Mouse (Mus musculus) skeletal muscle tissue, postnatal 0 days (tissue): ENCODE results near the gene Cbarp. TPM values are rescaled to one million over a fixed set of nuclear protein-coding genes. Genes with fewer than 3 reads are reported as not detected.

Experiments used
- polyA plus RNA-seq: library from polyadenylated mRNA; unstranded; fragments of >200 nt; fragmentation: Nextera tagmentation; extraction: Ambion mirVana; gene quantifications from 2 replicates; pipeline ENCODE4 v1.2.1, GENCODE M21; 2015

Cbarp gene
- 0.37 and 0.73 TPM in 2 replicates for polyA plus RNA-seq

GRCm38 (mm10) chr10:80140666-80141035 is at the start of gene Cbarp:
TSS of gene Cbarp (minus strand) at chr10:80140835.

GRCm38 (mm10) chr10:80179068-80180051 is 38.7 kb upstream of the Cbarp start, which contains the start of gene Efna2:
TSS of gene Efna2 (plus strand) at chr10:80179482.

DNA sequence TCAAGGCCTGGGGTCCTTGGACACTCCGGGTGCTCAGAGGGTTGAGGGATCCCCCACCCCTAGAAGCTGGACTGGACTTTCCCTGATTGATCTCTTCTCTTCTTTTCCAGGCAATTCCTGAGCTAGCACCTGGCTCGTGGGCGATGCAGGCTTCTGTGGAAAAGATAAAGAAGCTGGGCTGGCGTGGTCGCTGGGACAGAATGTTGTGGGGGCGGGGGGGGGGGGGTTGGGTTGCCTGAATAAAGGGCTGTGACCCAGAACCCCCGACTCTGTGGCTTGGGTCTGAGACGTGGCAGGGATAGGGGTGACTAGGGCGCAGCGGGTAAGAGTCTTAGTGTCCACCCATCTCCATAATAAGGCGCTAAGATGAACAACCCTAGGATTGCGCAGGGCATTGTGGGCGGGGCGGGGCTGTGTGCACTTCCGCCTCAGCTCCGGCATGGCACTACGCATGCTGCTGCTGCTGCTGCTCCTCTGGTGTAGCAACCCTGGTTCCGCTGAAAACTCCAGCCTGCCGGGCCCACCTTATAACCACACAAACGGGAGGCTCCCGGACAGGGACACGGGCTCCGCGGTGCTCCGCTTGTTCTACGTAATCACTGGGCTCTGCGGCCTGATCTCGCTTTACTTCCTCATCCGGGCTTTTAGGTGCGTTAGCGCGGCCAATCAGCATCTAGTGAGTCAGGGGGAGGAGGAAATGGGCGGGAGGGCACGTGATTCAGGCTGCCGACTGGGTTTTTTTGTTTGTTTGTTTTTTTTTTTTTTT is 32.1 kb upstream of the Cbarp start, which contains the start of gene 1600002K03Rik:
Gene 1600002K03Rik (plus strand): TSS at position 418 of the 766 bp plus-strand sequence.

DNA sequence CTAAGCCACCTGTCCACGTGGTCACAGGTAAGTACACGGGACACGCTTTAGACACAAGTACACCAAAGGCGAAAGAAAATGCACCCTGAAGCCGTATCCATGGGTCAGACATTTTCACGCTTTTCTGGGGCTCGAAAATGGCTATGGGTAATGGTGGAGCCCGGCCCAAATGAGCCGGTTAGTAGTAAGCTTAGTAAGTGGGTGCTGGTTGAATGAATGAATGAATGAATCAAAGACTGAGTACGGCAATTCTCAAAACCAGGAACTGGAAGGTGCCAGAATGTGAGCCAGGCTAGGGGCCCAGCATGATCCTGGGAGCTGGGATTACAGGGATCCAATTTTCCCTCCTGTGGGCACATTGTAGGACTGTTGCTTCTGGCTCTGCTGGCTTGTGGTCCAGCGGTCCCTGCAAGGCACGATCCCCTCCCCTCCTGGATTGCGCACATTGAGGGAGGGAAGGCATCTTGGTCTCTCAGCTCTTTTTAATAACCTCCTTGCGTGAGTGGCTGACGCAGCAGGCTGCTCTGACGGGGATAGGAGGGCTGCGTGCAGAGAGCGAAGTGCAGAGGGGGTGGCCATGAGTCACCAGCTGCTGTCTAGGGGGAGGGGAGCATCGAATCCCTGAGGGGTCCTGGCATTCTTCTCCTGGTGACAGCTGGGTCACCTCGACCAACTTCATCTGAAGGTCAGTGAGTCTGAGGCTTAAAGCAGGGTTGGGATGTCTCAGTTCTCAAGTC is 24.9 kb upstream of the Cbarp start, which contains the start of gene Cirbp:
Gene Cirbp (plus strand): TSS at position 594 of the 737 bp plus-strand sequence.

DNA sequence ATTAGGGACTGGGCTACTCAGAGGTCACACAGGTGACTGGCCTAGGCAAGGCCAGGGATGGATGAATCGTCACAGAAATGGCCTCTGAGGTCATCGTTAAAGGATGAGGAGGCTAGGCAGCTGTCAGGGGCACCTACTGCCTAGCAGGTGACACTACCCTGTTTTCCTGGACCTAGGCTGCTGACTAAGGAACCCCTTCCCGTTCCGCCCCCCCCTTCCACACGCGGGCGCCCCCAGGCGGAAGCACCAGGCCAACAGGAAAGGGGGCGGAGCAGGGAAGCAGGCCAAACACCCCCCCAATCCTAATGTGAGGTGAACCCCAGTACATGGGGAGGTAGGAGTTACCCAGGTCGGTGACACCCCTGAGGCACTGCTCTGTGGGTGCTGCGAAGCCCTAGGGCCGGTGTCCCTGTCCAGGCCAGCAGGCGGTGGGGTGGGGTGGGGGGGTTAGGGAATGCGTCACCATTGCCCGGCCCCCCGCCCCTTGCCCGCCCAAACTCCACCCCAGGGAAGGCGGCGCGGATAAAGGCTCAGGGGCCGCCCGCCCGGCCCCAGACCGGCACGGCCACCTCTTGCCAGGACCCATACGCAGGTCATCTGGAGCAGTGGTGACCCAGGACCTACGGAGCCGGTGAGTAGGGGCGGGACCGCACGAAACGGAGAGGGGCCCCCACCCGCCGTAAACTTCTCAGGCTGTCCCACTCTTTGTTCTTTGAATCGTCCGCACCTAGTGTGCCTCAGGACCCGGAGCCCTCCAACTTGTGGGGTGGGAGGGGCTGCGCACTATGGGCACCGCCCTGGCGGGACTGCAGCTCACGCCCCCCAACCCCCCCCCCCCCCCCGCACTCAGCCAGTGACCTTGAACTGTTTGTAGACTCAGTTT is 7.3 kb upstream of the Cbarp start, which contains the start of gene Midn:
Gene Midn (plus strand): TSS at position 554 of the 883 bp plus-strand sequence.

GRCm38 (mm10) chr10:80138553-80139438 is 1.8 kb downstream of the Cbarp start, which contains the start of gene Atp5d:
TSS of gene Atp5d (plus strand) at chr10:80138632.

GRCm38 (mm10) chr10:80115290-80115943 is 25.2 kb downstream of the Cbarp start, which contains the start of gene Stk11:
TSS of gene Stk11 (plus strand) at chr10:80115803.

DNA sequence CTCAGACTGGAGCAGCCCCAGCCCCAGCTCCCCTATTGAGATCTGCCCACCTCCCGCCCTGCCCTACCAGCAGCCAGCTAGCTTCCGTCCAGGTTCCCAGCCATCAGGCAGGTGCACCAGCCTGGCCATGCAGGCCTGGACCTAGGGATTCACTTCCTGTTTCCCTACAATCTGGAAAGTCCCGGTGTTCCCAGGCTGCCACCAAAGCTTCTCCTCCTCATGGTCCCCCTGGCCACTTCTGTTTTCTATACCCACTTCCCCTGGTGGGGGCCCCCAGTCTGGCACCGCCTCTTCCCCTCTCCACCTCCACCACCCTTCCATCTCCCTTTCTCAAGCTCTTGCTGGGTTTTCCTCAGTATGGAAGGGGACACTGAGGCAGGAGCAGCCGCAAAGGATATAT is 35.2 kb downstream of the Cbarp start, which contains the start of gene Sbno2:
Gene Sbno2 (minus strand): TSS at position 112 of the 400 bp plus-strand sequence.

Other genes with a start within 250 kb of the Cbarp start
- gene Cfd, start 250.0 kb downstream of the Cbarp start, polyA plus RNA-seq: 53.1 and 1,890 TPM in 2 replicates
- 22.4 and 23.7 TPM in 2 replicates for gene Med16, start 231.9 kb downstream of the Cbarp start, polyA plus RNA-seq
- 15.9 TPM in 1 of 2 replicates, not detected in the other for gene Gm26602, start 230.0 kb downstream of the Cbarp start, polyA plus RNA-seq
- 0.36 and 0.54 TPM in 2 replicates for gene Kiss1r, start 223.9 kb downstream of the Cbarp start, polyA plus RNA-seq
- 89.9 and 90.5 TPM in 2 replicates for gene R3hdm4, start 219.6 kb downstream of the Cbarp start, polyA plus RNA-seq
- 0.69 and 2.1 TPM in 2 replicates for gene Arid3a, start 213.8 kb downstream of the Cbarp start, polyA plus RNA-seq
- 55.1 and 61.1 TPM in 2 replicates for gene Wdr18, start 180.7 kb downstream of the Cbarp start, polyA plus RNA-seq
- 0.32 and 0.43 TPM in 2 replicates for gene Grin3b, start 170.1 kb downstream of the Cbarp start, polyA plus RNA-seq
- gene Tmem259, start 156.5 kb downstream of the Cbarp start, polyA plus RNA-seq: 23.1 and 23.6 TPM in 2 replicates
- 44.5 and 55.3 TPM in 2 replicates for gene Cnn2, start 152.3 kb downstream of the Cbarp start, polyA plus RNA-seq
- gene Abca7, start 144.3 kb downstream of the Cbarp start, polyA plus RNA-seq: 1.5 TPM in 2 replicates
- gene Arhgap45, start 124.2 kb downstream of the Cbarp start, polyA plus RNA-seq: 2.7 and 4.2 TPM in 2 replicates
- 132 and 134 TPM in 2 replicates for gene Polr2e, start 101.0 kb downstream of the Cbarp start, polyA plus RNA-seq
- 705 and 782 TPM in 2 replicates for gene Gpx4, start 93.7 kb downstream of the Cbarp start, polyA plus RNA-seq
- 4.7 and 5.6 TPM in 2 replicates for gene Sbno2, start 35.3 kb downstream of the Cbarp start, polyA plus RNA-seq
- gene Stk11, start 25.0 kb downstream of the Cbarp start, polyA plus RNA-seq: 13.9 and 16.6 TPM in 2 replicates
- 1,084 and 1,218 TPM in 2 replicates for gene Atp5d, start 2.2 kb downstream of the Cbarp start, polyA plus RNA-seq
- gene Midn, start 7.4 kb upstream of the Cbarp start, polyA plus RNA-seq: 6.1 and 8.5 TPM in 2 replicates
- 202 and 207 TPM in 2 replicates for gene Cirbp, start 25.1 kb upstream of the Cbarp start, polyA plus RNA-seq
- gene 1600002K03Rik, start 32.1 kb upstream of the Cbarp start, polyA plus RNA-seq: 4.9 and 6.3 TPM in 2 replicates
- gene Efna2, start 38.6 kb upstream of the Cbarp start, polyA plus RNA-seq: 3.7 and 4.3 TPM in 2 replicates
- 44.5 and 52.6 TPM in 2 replicates for gene Mum1, start 85.6 kb upstream of the Cbarp start, polyA plus RNA-seq
- gene Ndufs7, start 108.3 kb upstream of the Cbarp start, polyA plus RNA-seq: 696 and 892 TPM in 2 replicates
- 487 and 520 TPM in 2 replicates for gene Gamt, start 120.2 kb upstream of the Cbarp start, polyA plus RNA-seq
- 25.6 and 28.9 TPM in 2 replicates for gene Dazap1, start 120.7 kb upstream of the Cbarp start, polyA plus RNA-seq
- gene Rps15, start 151.6 kb upstream of the Cbarp start, polyA plus RNA-seq: 529 and 552 TPM in 2 replicates
- gene Apc2, start 155.1 kb upstream of the Cbarp start, polyA plus RNA-seq: 0.19 and 0.21 TPM in 2 replicates
- 23.0 and 30.4 TPM in 2 replicates for gene 2310011J03Rik, start 179.7 kb upstream of the Cbarp start, polyA plus RNA-seq
- gene Pcsk4, start 188.7 kb upstream of the Cbarp start, polyA plus RNA-seq: 2.4 and 4.2 TPM in 2 replicates
- 3.6 and 16.4 TPM in 2 replicates for gene Reep6, start 189.1 kb upstream of the Cbarp start, polyA plus RNA-seq
- 12.6 and 13.8 TPM in 2 replicates for gene Adamtsl5, start 207.6 kb upstream of the Cbarp start, polyA plus RNA-seq
- gene Plk5, start 215.6 kb upstream of the Cbarp start, polyA plus RNA-seq: 0.14 and 0.23 TPM in 2 replicates
- 2.8 and 3.6 TPM in 2 replicates for gene Mex3d, start 246.8 kb upstream of the Cbarp start, polyA plus RNA-seq